Mouse (Mus musculus): ENCODE measurements at regions not wholly inside any gene's neighbourhood (a gene's known extent, or its start where the extent isn't known, plus 50 kb on each side); places are given as distances from the start of the nearest gene placed in this dataset.

DNA sequence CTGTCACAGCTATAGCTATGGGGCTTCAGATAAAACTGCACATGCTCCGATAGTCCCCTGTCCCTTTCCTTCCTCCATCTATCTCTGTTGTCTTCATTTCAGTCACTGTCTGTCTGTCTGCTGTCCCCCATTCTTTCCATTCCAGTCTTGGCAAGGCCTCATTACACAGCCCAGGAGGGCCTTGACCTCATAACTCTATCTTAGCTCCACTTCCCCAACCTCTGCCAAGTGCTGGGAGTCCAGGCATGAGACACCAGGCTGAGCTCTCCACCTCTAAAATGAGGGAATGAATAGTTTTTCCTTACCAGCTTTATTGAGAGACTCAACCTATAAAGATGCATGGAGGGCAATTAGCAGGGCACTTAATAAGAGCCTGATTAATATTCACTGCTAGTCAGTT lies 76.0 kb upstream of the Frmd4a start:
- 96% methylated on average over 1 of the region's 1 CpGs for WGBS

DNA sequence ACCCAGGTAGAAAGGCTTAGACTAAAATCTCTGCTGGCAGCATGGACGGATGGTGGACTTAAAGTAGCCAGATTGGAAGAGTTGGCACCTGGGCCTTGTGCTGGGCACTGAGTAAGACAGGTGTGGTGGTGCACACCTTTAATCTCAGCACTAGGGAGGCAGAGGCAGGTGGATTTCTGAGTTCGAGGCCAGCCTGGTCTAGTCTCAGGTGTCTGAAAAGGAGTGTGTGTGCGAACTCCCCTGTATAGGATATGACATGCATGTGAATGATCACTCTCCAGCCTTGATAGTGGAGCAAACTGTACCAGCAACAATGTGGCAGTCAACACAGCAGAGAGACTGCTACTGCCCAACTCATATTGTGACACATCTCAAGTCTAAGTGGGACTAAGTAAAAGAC lies 70.1 kb upstream of the Frmd4a start:
- H3K27ac ChIP-seq (replicated peaks; ENCODE audit: low read depth, low read length): no peak overlapping the region
- H3K36me3 ChIP-seq (replicated peaks; ENCODE audit: control insufficient read depth, insufficient read depth, low read depth, low read length): no peaks in the 10 kb centered on the region
- no peaks in the 10 kb centered on the region for H3K27me3 ChIP-seq (ENCODE audit: control insufficient read depth, insufficient read depth, low read length)
- no peaks in the 10 kb centered on the region for H3K4me1 ChIP-seq (ENCODE audit: control insufficient read depth, insufficient read depth, low read length)
- no peak overlapping the region for H3K4me3 ChIP-seq (ENCODE audit: low read depth, low read length)
- 90% methylated on average over 3 of the region's 3 CpGs for WGBS
- ATAC-seq (replicated peaks; ENCODE audit: insufficient number of reproducible peaks, low FRiP score, low TSS enrichment, low read depth) (no peak), DNase-seq (ENCODE audit: low spot score) (no peak)
- H3K9me3 ChIP-seq (replicated peaks; ENCODE audit: control insufficient read depth, low read length): no peaks in the 10 kb centered on the region
- H3K9ac ChIP-seq (replicated peaks; ENCODE audit: low read length): no peak overlapping the region
- H3K4me2 ChIP-seq (ENCODE audit: low read depth, low read length): no peak overlapping the region

More for the DNA sequence above, 76.0 kb upstream of the Frmd4a start:
- Histone ChIP-seq H3K4me1 (ENCODE audit: control insufficient read depth, insufficient read depth, low read length) (no peaks in the 10 kb centered on the region), H3K27ac (replicated peaks; ENCODE audit: low read depth, low read length) (no peak overlapping the region), H3K4me2 (ENCODE audit: low read depth, low read length) (no peak overlapping the region), H3K4me3 (ENCODE audit: low read depth, low read length) (no peak overlapping the region), H3K9me3 (replicated peaks; ENCODE audit: control insufficient read depth, low read length) (no peaks in the 10 kb centered on the region), H3K27me3 (ENCODE audit: control insufficient read depth, insufficient read depth, low read length) (no peaks in the 10 kb centered on the region), H3K9ac (replicated peaks; ENCODE audit: low read length) (no peak overlapping the region), H3K36me3 (replicated peaks; ENCODE audit: control insufficient read depth, insufficient read depth, low read depth, low read length) (no peaks in the 10 kb centered on the region)
- DNase-seq (ENCODE audit: low spot score): no peak
- ATAC-seq (replicated peaks; ENCODE audit: insufficient number of reproducible peaks, low FRiP score, low TSS enrichment, low read depth): no peak

DNA sequence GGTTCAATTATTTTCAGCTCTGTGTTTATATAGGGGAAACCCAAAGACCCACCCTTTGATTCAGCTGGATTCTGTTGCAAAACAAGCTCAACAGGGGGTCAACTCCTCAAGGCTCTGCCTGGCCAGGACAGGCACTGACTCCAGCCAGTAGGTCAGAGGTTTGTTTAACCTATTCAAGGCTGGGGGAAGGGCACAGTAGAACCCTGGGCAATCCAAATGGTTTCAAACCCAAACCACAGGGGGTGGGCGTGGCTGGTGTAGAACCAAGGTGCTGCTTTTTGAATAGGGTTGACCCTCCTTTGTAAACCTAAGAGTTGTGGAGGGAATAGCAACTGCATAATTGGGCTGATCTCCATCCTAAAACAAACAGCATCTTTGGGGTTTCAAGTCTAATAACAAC lies 69.2 kb upstream of the Frmd4a start:
- H3K9me3 ChIP-seq (replicated peaks; ENCODE audit: control insufficient read depth, low read length): no peaks in the 10 kb centered on the region
- H3K4me1 ChIP-seq (ENCODE audit: control insufficient read depth, insufficient read depth, low read length): no peaks in the 10 kb centered on the region
- H3K27me3 ChIP-seq (ENCODE audit: control insufficient read depth, insufficient read depth, low read length): no peaks in the 10 kb centered on the region
- WGBS: 67% methylated on average over 1 of the region's 1 CpGs
- ATAC-seq (replicated peaks; ENCODE audit: insufficient number of reproducible peaks, low FRiP score, low TSS enrichment, low read depth): no peak
- H3K9ac ChIP-seq (replicated peaks; ENCODE audit: low read length): no peak overlapping the region
- no peak overlapping the region for H3K4me2 ChIP-seq (ENCODE audit: low read depth, low read length)
- H3K27ac ChIP-seq (replicated peaks; ENCODE audit: low read depth, low read length): no peak overlapping the region
- DNase-seq (ENCODE audit: low spot score): no peak
- H3K4me3 ChIP-seq (ENCODE audit: low read depth, low read length): no peak overlapping the region
- H3K36me3 ChIP-seq (replicated peaks; ENCODE audit: control insufficient read depth, insufficient read depth, low read depth, low read length): no peaks in the 10 kb centered on the region

DNA sequence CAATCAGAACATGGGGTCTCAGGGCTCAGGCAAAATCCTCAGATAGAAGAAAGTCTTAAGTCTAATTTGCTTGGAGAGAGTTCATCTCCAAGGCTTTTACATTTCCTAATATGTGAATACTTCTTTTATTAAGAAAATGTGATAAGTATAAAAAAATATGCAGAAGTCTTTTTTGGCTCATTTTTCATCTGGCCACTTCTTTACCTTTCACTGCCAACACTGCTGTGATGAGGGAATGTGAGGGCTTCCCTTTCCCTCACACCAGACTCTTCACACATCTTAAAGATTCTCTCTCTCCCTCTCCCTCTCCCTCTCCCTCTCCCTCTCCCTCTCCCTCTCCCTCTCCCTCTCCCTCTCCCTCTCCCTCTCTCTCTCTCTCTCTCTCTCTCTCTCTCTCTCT lies 60.0 kb upstream of the Frmd4a start:
- Histone ChIP-seq H3K4me1 (ENCODE audit: control insufficient read depth, insufficient read depth, low read length) (no peaks in the 10 kb centered on the region), H3K9ac (replicated peaks; ENCODE audit: low read length) (no peak overlapping the region), H3K27me3 (ENCODE audit: control insufficient read depth, insufficient read depth, low read length) (no peaks in the 10 kb centered on the region), H3K36me3 (replicated peaks; ENCODE audit: control insufficient read depth, insufficient read depth, low read depth, low read length) (no peaks in the 10 kb centered on the region), H3K4me3 (ENCODE audit: low read depth, low read length) (no peak overlapping the region), H3K27ac (replicated peaks; ENCODE audit: low read depth, low read length) (no peak overlapping the region), H3K4me2 (ENCODE audit: low read depth, low read length) (no peak overlapping the region), H3K9me3 (replicated peaks; ENCODE audit: control insufficient read depth, low read length) (no peaks in the 10 kb centered on the region)
- no peak for ATAC-seq (replicated peaks; ENCODE audit: insufficient number of reproducible peaks, low FRiP score, low TSS enrichment, low read depth)
- DNase-seq (ENCODE audit: low spot score): no peak

DNA sequence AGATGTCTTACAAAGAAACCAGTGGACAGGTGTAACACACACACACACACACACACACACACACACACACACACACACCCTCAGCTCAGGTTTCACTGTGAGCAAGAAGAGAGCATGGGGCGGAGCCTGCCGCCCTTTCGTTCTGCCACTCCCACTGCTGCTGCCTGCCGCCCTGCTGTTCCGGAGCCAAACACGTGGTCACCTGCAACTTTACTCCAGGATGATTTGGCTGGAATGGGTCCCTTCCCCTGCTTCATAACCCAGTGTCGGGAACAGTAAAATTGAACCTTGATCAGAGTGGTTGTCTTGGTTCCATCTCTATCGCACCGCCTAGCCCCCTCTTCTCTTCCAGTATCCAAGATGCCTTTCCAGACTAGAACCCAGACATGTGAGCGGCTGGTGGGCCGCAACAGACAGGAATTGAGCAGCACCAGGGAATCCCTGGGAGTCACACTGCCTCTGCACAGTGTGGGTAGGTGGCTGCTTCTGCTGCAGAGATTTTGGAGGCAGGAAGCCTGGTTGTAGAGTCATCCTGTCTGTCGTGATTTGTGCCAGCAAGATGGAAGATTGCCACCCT lies 59.4 kb upstream of the Frmd4a start:
- no peak overlapping the region for H3K4me3 ChIP-seq (ENCODE audit: low read depth, low read length)
- WGBS: 24% methylated on average over 12 of the region's 12 CpGs
- no peaks in the 10 kb centered on the region for H3K9me3 ChIP-seq (replicated peaks; ENCODE audit: control insufficient read depth, low read length)
- H3K4me2 ChIP-seq (ENCODE audit: low read depth, low read length): 0 out of 2 replicates have a peak overlapping the region, but pooled peaks have one; percentile 19
- peak; percentile 59 for DNase-seq (ENCODE audit: low spot score)
- H3K27me3 ChIP-seq (ENCODE audit: control insufficient read depth, insufficient read depth, low read length): no peaks in the 10 kb centered on the region
- H3K27ac ChIP-seq (replicated peaks; ENCODE audit: low read depth, low read length): no peak overlapping the region
- no peaks in the 10 kb centered on the region for H3K4me1 ChIP-seq (ENCODE audit: control insufficient read depth, insufficient read depth, low read length)
- peak; percentile 75; the same call in 1 of the 2 replicates for ATAC-seq (replicated peaks; ENCODE audit: insufficient number of reproducible peaks, low FRiP score, low TSS enrichment, low read depth)
- H3K36me3 ChIP-seq (replicated peaks; ENCODE audit: control insufficient read depth, insufficient read depth, low read depth, low read length): no peaks in the 10 kb centered on the region
- H3K9ac ChIP-seq (replicated peaks; ENCODE audit: low read length): 0 out of 2 replicates have a peak overlapping the region, but pooled peaks have one; percentile 18

DNA sequence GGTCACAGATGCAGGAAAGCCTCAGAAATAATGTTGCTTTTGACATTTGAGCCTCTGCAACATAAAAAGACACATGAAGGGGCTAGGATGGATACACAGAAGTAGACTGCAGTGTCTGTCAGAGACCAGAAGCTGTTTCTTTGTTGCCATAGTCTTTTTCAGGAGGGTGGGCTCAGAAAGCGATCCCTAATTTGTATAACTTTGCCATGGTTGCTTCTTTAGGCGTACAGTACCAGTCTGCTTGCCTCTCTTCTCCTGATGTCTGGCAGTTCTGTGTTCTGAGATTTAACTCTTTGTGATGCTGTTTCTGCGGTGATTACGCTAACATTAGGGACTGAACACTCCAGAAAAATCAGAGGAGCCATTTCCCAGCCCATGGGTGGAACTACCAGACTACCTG lies 58.8 kb upstream of the Frmd4a start:
- Histone ChIP-seq H3K36me3 (replicated peaks; ENCODE audit: control insufficient read depth, insufficient read depth, low read depth, low read length) (no peaks in the 10 kb centered on the region), H3K4me3 (ENCODE audit: low read depth, low read length) (no peak overlapping the region), H3K9ac (replicated peaks; ENCODE audit: low read length) (no peak overlapping the region), H3K4me2 (ENCODE audit: low read depth, low read length) (no peak overlapping the region), H3K4me1 (ENCODE audit: control insufficient read depth, insufficient read depth, low read length) (no peaks in the 10 kb centered on the region), H3K9me3 (replicated peaks; ENCODE audit: control insufficient read depth, low read length) (no peaks in the 10 kb centered on the region), H3K27ac (replicated peaks; ENCODE audit: low read depth, low read length) (no peak overlapping the region), H3K27me3 (ENCODE audit: control insufficient read depth, insufficient read depth, low read length) (no peaks in the 10 kb centered on the region)
- no peak for ATAC-seq (replicated peaks; ENCODE audit: insufficient number of reproducible peaks, low FRiP score, low TSS enrichment, low read depth)
- WGBS: 78% methylated on average over 4 of the region's 4 CpGs
- no peak for DNase-seq (ENCODE audit: low spot score)

DNA sequence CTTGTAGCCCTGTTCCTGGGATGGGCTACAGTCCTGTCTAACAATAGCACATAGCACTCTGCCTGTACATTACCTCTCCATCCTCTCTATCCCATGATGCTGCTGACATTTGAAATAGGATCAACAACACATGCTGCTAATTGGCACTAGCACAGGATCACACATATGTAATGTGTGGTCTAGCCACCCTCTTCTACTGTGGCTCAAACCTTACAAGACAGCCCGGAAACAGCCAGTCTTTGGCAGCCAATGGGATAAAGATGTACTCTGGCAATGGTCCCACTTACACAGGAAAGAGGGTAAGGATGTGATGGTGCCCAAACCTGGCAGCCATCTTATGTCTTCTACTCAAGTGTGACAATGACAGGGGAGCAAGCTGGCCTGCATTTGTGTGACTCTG lies 58.3 kb upstream of the Frmd4a start:
- H3K4me2 ChIP-seq (ENCODE audit: low read depth, low read length): no peak overlapping the region
- no peaks in the 10 kb centered on the region for H3K27me3 ChIP-seq (ENCODE audit: control insufficient read depth, insufficient read depth, low read length)
- no peaks in the 10 kb centered on the region for H3K4me1 ChIP-seq (ENCODE audit: control insufficient read depth, insufficient read depth, low read length)
- DNase-seq (ENCODE audit: low spot score) (no peak), ATAC-seq (replicated peaks; ENCODE audit: insufficient number of reproducible peaks, low FRiP score, low TSS enrichment, low read depth) (no peak)
- H3K9ac ChIP-seq (replicated peaks; ENCODE audit: low read length): no peak overlapping the region
- no peaks in the 10 kb centered on the region for H3K36me3 ChIP-seq (replicated peaks; ENCODE audit: control insufficient read depth, insufficient read depth, low read depth, low read length)
- H3K9me3 ChIP-seq (replicated peaks; ENCODE audit: control insufficient read depth, low read length): no peaks in the 10 kb centered on the region
- WGBS: 89% methylated on average over 1 of the region's 1 CpGs
- no peak overlapping the region for H3K4me3 ChIP-seq (ENCODE audit: low read depth, low read length)
- H3K27ac ChIP-seq (replicated peaks; ENCODE audit: low read depth, low read length): no peak overlapping the region

DNA sequence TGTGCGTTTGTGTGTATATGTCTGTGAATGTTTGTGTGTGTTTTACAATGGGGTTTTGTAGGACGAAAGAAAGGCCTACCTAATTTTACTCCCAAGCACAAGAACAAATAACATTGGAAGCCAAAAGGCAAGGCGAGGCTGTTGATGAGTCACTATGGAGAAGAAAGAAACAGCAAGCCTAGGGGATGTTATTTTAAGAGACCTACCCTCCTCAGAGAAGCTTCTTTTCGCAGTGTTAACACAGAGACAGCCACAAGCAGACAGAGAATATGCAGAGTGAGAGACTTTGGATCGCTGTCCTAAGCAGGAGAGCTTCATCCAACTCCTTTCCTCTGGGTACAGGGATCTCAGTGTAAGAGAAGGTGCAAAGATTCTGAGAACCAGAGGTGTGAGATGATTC lies 57.3 kb upstream of the Frmd4a start:
- DNase-seq (ENCODE audit: low spot score) (no peak), ATAC-seq (replicated peaks; ENCODE audit: insufficient number of reproducible peaks, low FRiP score, low TSS enrichment, low read depth) (no peak)
- no peaks in the 10 kb centered on the region for H3K27me3 ChIP-seq (ENCODE audit: control insufficient read depth, insufficient read depth, low read length)
- H3K9ac ChIP-seq (replicated peaks; ENCODE audit: low read length): no peak overlapping the region
- no peaks in the 10 kb centered on the region for H3K9me3 ChIP-seq (replicated peaks; ENCODE audit: control insufficient read depth, low read length)
- 84% methylated on average over 5 of the region's 5 CpGs for WGBS
- no peaks in the 10 kb centered on the region for H3K36me3 ChIP-seq (replicated peaks; ENCODE audit: control insufficient read depth, insufficient read depth, low read depth, low read length)
- no peaks in the 10 kb centered on the region for H3K4me1 ChIP-seq (ENCODE audit: control insufficient read depth, insufficient read depth, low read length)
- no peak overlapping the region for H3K4me2 ChIP-seq (ENCODE audit: low read depth, low read length)
- no peak overlapping the region for H3K4me3 ChIP-seq (ENCODE audit: low read depth, low read length)
- no peak overlapping the region for H3K27ac ChIP-seq (replicated peaks; ENCODE audit: low read depth, low read length)
